Mouse (Mus musculus): ENCODE measurements around the gene Zranb1. TPM values are rescaled to one million over a fixed set of nuclear protein-coding genes. Genes with fewer than 3 reads are reported as not detected.

Gene Zranb1
- polyA plus RNA-seq, 1 experiment from 2014 or later: 11.6 TPM

DNA sequence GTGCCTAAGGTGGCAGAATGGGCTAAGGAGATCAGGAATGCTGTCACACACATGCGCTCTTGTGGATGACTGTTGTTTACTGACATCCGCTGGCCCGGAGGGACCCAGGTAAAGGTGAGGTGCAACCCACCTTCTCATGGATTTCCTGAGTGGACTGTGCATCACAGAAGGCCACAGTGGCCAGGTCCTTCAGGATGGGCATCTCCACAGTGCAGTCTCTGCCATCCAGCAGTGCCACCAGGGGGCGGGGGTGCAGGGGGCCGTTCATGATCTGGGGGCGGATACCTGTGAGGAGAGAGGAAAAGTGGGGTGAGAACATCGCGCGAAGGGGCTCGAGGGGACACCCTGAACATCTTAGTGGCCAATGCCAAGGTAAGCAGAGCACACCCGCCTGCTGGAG, 68.1 kb downstream of the Zranb1 start:
- TF ChIP-seq CTCF (IDR thresholded peaks at IDR 0.05; ENCODE audit: low read depth) (no peak), EP300 (IDR thresholded peaks at IDR 0.05; ENCODE audit: low read depth) (no peak)
- no peaks in the 10 kb centered on the region for H3K27me3 ChIP-seq (ENCODE audit: insufficient read depth, low read length)
- DNase-seq (no peak), ATAC-seq (no peak)
- H3K9me3 ChIP-seq (ENCODE audit: low read length): no peaks in the 10 kb centered on the region
- H3K4me2 ChIP-seq (ENCODE audit: low read depth, low read length): no peak overlapping the region
- 94% methylated on average over 11 of the region's 11 CpGs for WGBS (ENCODE audit: insufficient replicate concordance)
- 0 out of 2 replicates have a peak, but pooled peaks cover 8% of the 10 kb centered on the region for H3K36me3 ChIP-seq (replicated peaks; ENCODE audit: insufficient read depth, low read length)
- no peaks in the 10 kb centered on the region for H3K4me1 ChIP-seq (ENCODE audit: insufficient read depth)
- H3K27ac ChIP-seq (ENCODE audit: low read depth): no peak overlapping the region
- no peak overlapping the region for H3K4me3 ChIP-seq (ENCODE audit: low read depth, low read length)
- no peak overlapping the region for H3K9ac ChIP-seq (replicated peaks)

GRCm38 (mm10) chr7:133001388-133001787, 70.4 kb downstream of the Zranb1 start:
- 79% methylated on average over 3 of the region's 3 CpGs for WGBS (ENCODE audit: insufficient replicate concordance)
- no peak for DNase-seq
- Histone ChIP-seq H3K4me1 (ENCODE audit: insufficient read depth) (no peaks in the 10 kb centered on the region), H3K4me3 (ENCODE audit: low read depth, low read length) (no peak overlapping the region), H3K4me2 (ENCODE audit: low read depth, low read length) (no peak overlapping the region), H3K36me3 (replicated peaks; ENCODE audit: insufficient read depth, low read length) (0 out of 2 replicates have a peak, but pooled peaks cover 8% of the 10 kb centered on the region), H3K9me3 (ENCODE audit: low read length) (no peaks in the 10 kb centered on the region), H3K27ac (ENCODE audit: low read depth) (no peak overlapping the region), H3K27me3 (ENCODE audit: insufficient read depth, low read length) (no peaks in the 10 kb centered on the region), H3K9ac (replicated peaks) (no peak overlapping the region)
- ATAC-seq: no peak
- TF ChIP-seq CTCF (IDR thresholded peaks at IDR 0.05; ENCODE audit: low read depth) (no peak), EP300 (IDR thresholded peaks at IDR 0.05; ENCODE audit: low read depth) (no peak)

- TF ChIP-seq CTCF (IDR thresholded peaks at IDR 0.05; ENCODE audit: low read depth) (no peak), EP300 (IDR thresholded peaks at IDR 0.05; ENCODE audit: low read depth) (no peak)
- Histone ChIP-seq H3K9ac (replicated peaks) (no peak overlapping the region), H3K27me3 (ENCODE audit: insufficient read depth, low read length) (no peaks in the 10 kb centered on the region), H3K4me3 (ENCODE audit: low read depth, low read length) (no peak overlapping the region), H3K4me1 (ENCODE audit: insufficient read depth) (0 out of 2 replicates have a peak, but pooled peaks cover 1% of the 10 kb centered on the region), H3K9me3 (ENCODE audit: low read length) (no peaks in the 10 kb centered on the region), H3K4me2 (ENCODE audit: low read depth, low read length) (no peak overlapping the region), H3K36me3 (replicated peaks; ENCODE audit: insufficient read depth, low read length) (0 out of 2 replicates have a peak, but pooled peaks cover 8% of the 10 kb centered on the region), H3K27ac (ENCODE audit: low read depth) (no peak overlapping the region)
- ATAC-seq (no peak), DNase-seq (no peak)
- 87% methylated on average over 6 of the region's 6 CpGs for WGBS (ENCODE audit: insufficient replicate concordance)
These were observed 71.3 kb downstream of the Zranb1 start for GRCm38 (mm10) chr7:133002271-133002670.

DNA sequence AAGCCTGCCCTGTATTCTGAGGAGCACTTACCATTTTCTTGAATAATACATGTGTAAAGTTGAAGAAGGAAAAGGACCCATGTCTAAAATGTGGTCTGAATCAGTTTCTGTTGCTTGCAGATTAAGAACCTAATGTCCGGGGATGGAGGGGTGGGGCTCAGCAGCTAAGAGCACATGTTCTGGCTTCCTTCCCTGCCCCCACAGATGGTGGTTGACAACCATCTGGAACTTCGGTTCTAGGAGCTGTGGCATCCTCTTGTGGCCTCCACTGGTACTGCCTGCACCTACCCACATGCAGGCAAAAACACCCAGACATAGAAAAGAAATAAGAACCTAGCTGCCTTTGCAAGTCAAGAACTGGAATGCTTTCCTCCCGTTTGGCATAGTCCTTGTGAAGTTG, 72.5 kb downstream of the Zranb1 start:
- Histone ChIP-seq H3K9me3 (ENCODE audit: low read length) (no peaks in the 10 kb centered on the region), H3K36me3 (replicated peaks; ENCODE audit: insufficient read depth, low read length) (0 out of 2 replicates have a peak, but pooled peaks cover 5% of the 10 kb centered on the region), H3K9ac (replicated peaks) (no peak overlapping the region), H3K4me1 (ENCODE audit: insufficient read depth) (0 out of 2 replicates have a peak, but pooled peaks cover 4% of the 10 kb centered on the region), H3K27me3 (ENCODE audit: insufficient read depth, low read length) (no peaks in the 10 kb centered on the region), H3K27ac (ENCODE audit: low read depth) (no peak overlapping the region), H3K4me3 (ENCODE audit: low read depth, low read length) (no peak overlapping the region), H3K4me2 (ENCODE audit: low read depth, low read length) (no peak overlapping the region)
- DNase-seq: peak; percentile 82
- WGBS (ENCODE audit: insufficient replicate concordance): 16% methylated on average over 3 of the region's 3 CpGs
- ATAC-seq: peak; percentile 83
- TF ChIP-seq EP300 (IDR thresholded peaks at IDR 0.05; ENCODE audit: low read depth) (no peak), CTCF (IDR thresholded peaks at IDR 0.05; ENCODE audit: low read depth) (peak; percentile 95)

DNA sequence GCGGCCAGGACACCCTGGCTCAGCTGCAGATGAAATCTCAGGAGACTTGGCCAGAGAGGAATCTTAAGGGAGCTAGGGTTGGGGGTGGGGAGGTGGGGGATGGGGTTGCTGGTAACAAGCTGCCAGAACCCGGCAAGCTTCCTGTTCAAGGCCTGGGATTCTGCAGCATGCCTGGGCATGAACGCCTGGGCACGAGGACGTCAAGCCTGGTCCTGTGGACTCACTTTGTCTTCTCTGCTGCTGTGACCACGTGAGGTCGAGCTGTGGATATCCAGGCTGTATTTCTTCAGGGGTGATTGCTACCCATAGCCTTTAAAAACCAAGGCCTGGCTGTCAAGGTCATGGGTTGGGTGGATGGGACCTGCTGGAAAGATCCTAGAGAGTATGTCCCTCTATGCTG, 74.8 kb downstream of the Zranb1 start:
- H3K4me1 ChIP-seq (ENCODE audit: insufficient read depth): 0 out of 2 replicates have a peak, but pooled peaks cover 4% of the 10 kb centered on the region
- H3K27me3 ChIP-seq (ENCODE audit: insufficient read depth, low read length): no peaks in the 10 kb centered on the region
- H3K9me3 ChIP-seq (ENCODE audit: low read length): no peaks in the 10 kb centered on the region
- H3K36me3 ChIP-seq (replicated peaks; ENCODE audit: insufficient read depth, low read length): no peaks in the 10 kb centered on the region
- 89% methylated on average over 7 of the region's 7 CpGs for WGBS (ENCODE audit: insufficient replicate concordance)
- no peak overlapping the region for H3K9ac ChIP-seq (replicated peaks)
- DNase-seq (no peak), ATAC-seq (no peak)
- H3K4me2 ChIP-seq (ENCODE audit: low read depth, low read length): no peak overlapping the region
- H3K27ac ChIP-seq (ENCODE audit: low read depth): no peak overlapping the region
- no peak overlapping the region for H3K4me3 ChIP-seq (ENCODE audit: low read depth, low read length)
- TF ChIP-seq CTCF (IDR thresholded peaks at IDR 0.05; ENCODE audit: low read depth): no peak
- TF ChIP-seq EP300 (IDR thresholded peaks at IDR 0.05; ENCODE audit: low read depth): no peak

DNA sequence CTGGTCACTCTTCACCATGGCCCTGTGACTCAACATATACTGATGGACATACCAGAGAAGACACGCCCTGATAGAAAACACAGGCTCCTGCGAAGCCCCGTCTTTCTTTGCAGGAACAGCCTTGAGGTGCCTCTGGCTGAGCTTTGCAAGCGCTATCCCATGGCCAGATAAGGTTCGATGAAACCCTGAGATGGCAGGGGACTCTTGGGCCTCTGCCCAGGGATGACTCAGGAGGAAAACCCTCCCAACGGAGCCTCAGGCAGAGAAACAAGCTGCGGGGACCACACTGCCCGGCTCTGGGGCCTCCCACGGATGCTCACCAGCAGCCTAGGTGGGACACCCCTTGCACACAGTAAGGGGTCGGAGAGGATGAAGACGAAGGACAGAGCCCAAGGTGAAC, 76.4 kb downstream of the Zranb1 start:
- Histone ChIP-seq H3K9ac (replicated peaks) (no peak overlapping the region), H3K4me2 (ENCODE audit: low read depth, low read length) (no peak overlapping the region), H3K27me3 (ENCODE audit: insufficient read depth, low read length) (no peaks in the 10 kb centered on the region), H3K27ac (ENCODE audit: low read depth) (no peak overlapping the region), H3K4me1 (ENCODE audit: insufficient read depth) (peaks cover 8% of the 10 kb centered on the region), H3K36me3 (replicated peaks; ENCODE audit: insufficient read depth, low read length) (no peaks in the 10 kb centered on the region), H3K4me3 (ENCODE audit: low read depth, low read length) (no peak overlapping the region), H3K9me3 (ENCODE audit: low read length) (no peaks in the 10 kb centered on the region)
- ATAC-seq: no peak
- 58% methylated on average over 11 of the region's 11 CpGs for WGBS (ENCODE audit: insufficient replicate concordance)
- TF ChIP-seq EP300 (IDR thresholded peaks at IDR 0.05; ENCODE audit: low read depth): no peak
- TF ChIP-seq CTCF (IDR thresholded peaks at IDR 0.05; ENCODE audit: low read depth): no peak
- no peak for DNase-seq

- no peaks in the 10 kb centered on the region for H3K27me3 ChIP-seq (ENCODE audit: insufficient read depth, low read length)
- peaks cover 8% of the 10 kb centered on the region for H3K4me1 ChIP-seq (ENCODE audit: insufficient read depth)
- H3K27ac ChIP-seq (ENCODE audit: low read depth): no peak overlapping the region
- H3K4me2 ChIP-seq (ENCODE audit: low read depth, low read length): no peak overlapping the region
- H3K9me3 ChIP-seq (ENCODE audit: low read length): no peaks in the 10 kb centered on the region
- H3K36me3 ChIP-seq (replicated peaks; ENCODE audit: insufficient read depth, low read length): no peaks in the 10 kb centered on the region
- DNase-seq (no peak), ATAC-seq (no peak)
- no peak overlapping the region for H3K4me3 ChIP-seq (ENCODE audit: low read depth, low read length)
- H3K9ac ChIP-seq (replicated peaks): no peak overlapping the region
- TF ChIP-seq EP300 (IDR thresholded peaks at IDR 0.05; ENCODE audit: low read depth) (no peak), CTCF (IDR thresholded peaks at IDR 0.05; ENCODE audit: low read depth) (no peak)
- WGBS (ENCODE audit: insufficient replicate concordance): 76% methylated on average over 4 of the region's 4 CpGs
These were observed 77.7 kb downstream of the Zranb1 start for GRCm38 (mm10) chr7:133008663-133009062.

All from liver, postnatal 0 days (tissue).